Mouse (Mus musculus): ENCODE measurements around the gene Lrriq4. TPM values are rescaled to one million over a fixed set of nuclear protein-coding genes. Genes with fewer than 3 reads are reported as not detected.
"Not testable (repeated sequence)": the region's sequence is repeated elsewhere in the genome, so short reads cannot be mapped to it uniquely, and the experiment has no call there.

Gene Lrriq4
- polyA plus RNA-seq, 1 experiment from 2014 or later, result not detected

DNA sequence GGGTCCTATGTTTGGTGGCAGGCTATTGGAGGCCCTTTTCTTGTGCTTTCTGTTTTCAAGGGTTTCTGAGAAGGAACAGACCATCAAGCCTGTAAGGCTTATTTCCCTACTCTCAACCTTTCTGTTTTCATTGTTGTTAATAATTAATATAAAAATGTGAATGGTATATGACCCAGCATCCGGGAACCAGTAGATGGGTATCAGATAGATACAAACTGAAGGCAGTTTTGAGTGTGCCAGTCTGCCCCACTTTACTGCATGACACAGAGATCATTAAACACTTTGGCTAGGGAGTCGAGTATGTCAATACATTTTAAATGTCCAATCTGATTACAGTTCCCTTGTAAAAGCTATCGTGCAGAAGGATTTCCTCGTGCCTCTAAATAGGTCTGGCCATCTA lies 53.6 kb downstream of the Lrriq4 start:
- Histone ChIP-seq H3K9ac (ENCODE audit: low read length) (no peak overlapping the region), H3K4me2 (ENCODE audit: low read depth, low read length) (no peak overlapping the region), H3K4me1 (ENCODE audit: control insufficient read depth, insufficient read depth, low read length) (no peaks in the 10 kb centered on the region), H3K27ac (ENCODE audit: low read length) (no peak overlapping the region), H3K27me3 (ENCODE audit: control insufficient read depth, insufficient read depth, low read length) (no peaks in the 10 kb centered on the region), H3K4me3 (replicated peaks; ENCODE audit: low read length) (no peak overlapping the region), H3K36me3 (ENCODE audit: control insufficient read depth, insufficient read depth, low read length) (no peaks in the 10 kb centered on the region), H3K9me3 (replicated peaks; ENCODE audit: control insufficient read depth, low read length) (no peaks in the 10 kb centered on the region)
- peak; percentile 63; the same call in 1 of the 2 replicates for ATAC-seq (ENCODE audit: insufficient read depth, low FRiP score)
- WGBS, result 43% methylated on average over 4 of the region's 4 CpGs

DNA sequence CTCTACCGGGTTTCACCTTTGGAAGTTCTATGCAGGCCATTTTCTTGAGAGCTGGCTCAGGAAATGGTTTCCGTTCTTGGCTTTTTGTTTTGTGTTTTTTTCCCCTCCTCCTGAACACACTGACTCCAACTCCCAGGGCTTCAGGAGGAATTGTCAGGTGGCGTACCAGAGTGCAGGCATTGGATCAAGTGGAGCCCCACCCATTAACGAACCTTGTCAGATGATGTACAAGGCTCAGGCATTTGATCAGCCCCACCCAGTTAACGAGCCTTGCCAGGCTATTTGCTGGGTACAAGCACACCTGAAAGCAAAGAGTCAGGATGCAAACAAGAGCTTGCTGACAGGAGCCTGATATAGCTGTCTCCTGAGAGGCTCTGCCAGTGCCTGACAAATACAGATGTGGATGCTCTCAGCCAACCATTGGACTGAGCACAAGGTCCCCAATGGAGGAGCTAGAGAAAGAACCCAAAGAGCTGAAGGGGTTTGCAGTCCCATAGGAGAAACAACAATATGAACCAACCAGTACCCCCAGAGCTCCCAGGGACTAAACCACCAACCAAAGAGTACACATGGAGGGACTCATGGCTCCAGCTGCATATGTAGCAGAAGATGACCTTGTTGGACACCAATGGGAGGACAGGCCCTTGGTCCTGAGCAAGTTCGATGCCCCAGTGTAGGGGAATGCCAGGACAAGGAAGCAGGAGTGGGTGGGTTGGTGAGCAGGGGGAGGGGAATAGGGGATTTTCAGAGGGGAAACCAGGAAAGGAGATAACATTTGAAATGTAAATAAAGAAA lies 55.6 kb downstream of the Lrriq4 start, which contains the start of gene Lrrc31:
Lrrc31 (minus strand) TSS at position 133 of the 795 bp plus-strand sequence.
- H3K9me3 ChIP-seq (replicated peaks; ENCODE audit: control insufficient read depth, low read length); H3K36me3 ChIP-seq (ENCODE audit: control insufficient read depth, insufficient read depth, low read length); H3K27me3 ChIP-seq (ENCODE audit: control insufficient read depth, insufficient read depth, low read length); H3K9ac ChIP-seq (ENCODE audit: low read length); H3K4me2 ChIP-seq (ENCODE audit: low read depth, low read length); H3K27ac ChIP-seq (ENCODE audit: low read length); H3K4me1 ChIP-seq (ENCODE audit: control insufficient read depth, insufficient read depth, low read length): not testable (repeated sequence)
- ATAC-seq (ENCODE audit: insufficient read depth, low FRiP score), result peak; percentile 65; the same call in 1 of the 2 replicates
- 72% methylated on average over 6 of the region's 6 CpGs for WGBS
- H3K4me3 ChIP-seq (replicated peaks; ENCODE audit: low read length), result 0 out of 2 replicates have a peak within 1 kb of the TSS, but pooled peaks have one; percentile 17

DNA sequence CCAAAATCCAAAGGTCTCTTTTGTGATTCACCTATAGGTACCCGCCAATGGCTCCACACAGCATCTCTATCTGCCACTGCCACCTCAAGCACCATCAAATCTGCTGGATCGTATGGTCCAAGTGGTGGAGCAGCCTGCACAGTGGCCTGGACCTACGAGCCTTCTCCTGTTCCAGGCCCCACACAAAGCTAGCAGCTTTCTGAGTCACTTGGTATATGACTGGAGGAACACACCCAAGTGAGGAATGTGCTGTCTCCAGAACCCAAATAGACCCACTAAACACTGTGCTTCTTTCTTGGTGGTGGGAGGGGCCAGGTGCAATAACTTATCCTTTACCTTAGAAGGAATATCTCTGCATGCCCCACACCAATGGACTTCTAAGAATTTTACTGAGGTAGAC lies 61.7 kb downstream of the Lrriq4 start:
- Histone ChIP-seq H3K4me1 (ENCODE audit: control insufficient read depth, insufficient read depth, low read length) (no peaks in the 10 kb centered on the region), H3K4me2 (ENCODE audit: low read depth, low read length) (no peak overlapping the region), H3K27ac (ENCODE audit: low read length) (no peak overlapping the region), H3K27me3 (ENCODE audit: control insufficient read depth, insufficient read depth, low read length) (no peaks in the 10 kb centered on the region), H3K36me3 (ENCODE audit: control insufficient read depth, insufficient read depth, low read length) (no peaks in the 10 kb centered on the region), H3K9me3 (replicated peaks; ENCODE audit: control insufficient read depth, low read length) (no peaks in the 10 kb centered on the region), H3K4me3 (replicated peaks; ENCODE audit: low read length) (no peak overlapping the region), H3K9ac (ENCODE audit: low read length) (no peak overlapping the region)
- 77% methylated on average over 3 of the region's 3 CpGs for WGBS
- no peak for ATAC-seq (ENCODE audit: insufficient read depth, low FRiP score)

DNA sequence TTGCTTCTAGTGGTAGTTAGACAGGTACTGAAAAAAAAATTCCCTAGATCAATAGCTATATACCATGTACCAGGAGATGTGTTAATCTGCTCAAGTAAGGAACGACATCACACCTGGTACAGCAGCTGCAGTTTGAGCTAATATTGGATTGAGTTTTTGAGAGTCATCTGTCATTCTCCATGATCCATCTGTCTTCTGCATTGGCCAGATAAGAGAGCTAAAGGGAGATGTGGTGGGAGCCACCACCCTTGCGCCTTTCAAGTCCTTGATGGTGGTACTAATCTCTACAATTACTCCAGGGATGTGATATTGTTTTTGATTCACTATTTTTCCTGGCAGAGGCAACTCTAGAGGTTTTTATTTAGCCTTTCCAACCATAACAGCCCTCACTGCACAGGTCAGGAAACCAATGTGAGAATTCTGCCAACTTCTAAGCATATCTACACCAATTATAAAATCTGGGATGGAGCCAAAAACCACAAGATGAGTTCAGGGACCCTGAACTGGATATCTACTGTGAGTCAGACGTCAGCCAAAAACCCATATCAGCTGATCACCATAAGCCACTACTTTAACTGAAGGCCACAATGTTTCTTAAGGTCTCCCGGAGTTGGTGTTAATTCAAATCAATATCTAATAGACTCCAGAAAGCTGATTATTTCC lies 62.4 kb downstream of the Lrriq4 start:
- H3K4me3 ChIP-seq (replicated peaks; ENCODE audit: low read length), result no peak overlapping the region
- no peaks in the 10 kb centered on the region for H3K9me3 ChIP-seq (replicated peaks; ENCODE audit: control insufficient read depth, low read length)
- H3K27ac ChIP-seq (ENCODE audit: low read length), result no peak overlapping the region
- no peaks in the 10 kb centered on the region for H3K4me1 ChIP-seq (ENCODE audit: control insufficient read depth, insufficient read depth, low read length)
- ATAC-seq (ENCODE audit: insufficient read depth, low FRiP score), result no peak
- WGBS, result 67% methylated on average over 4 of the region's 4 CpGs
- H3K4me2 ChIP-seq (ENCODE audit: low read depth, low read length), result no peak overlapping the region
- H3K9ac ChIP-seq (ENCODE audit: low read length), result no peak overlapping the region
- H3K36me3 ChIP-seq (ENCODE audit: control insufficient read depth, insufficient read depth, low read length), result no peaks in the 10 kb centered on the region
- H3K27me3 ChIP-seq (ENCODE audit: control insufficient read depth, insufficient read depth, low read length), result no peaks in the 10 kb centered on the region

DNA sequence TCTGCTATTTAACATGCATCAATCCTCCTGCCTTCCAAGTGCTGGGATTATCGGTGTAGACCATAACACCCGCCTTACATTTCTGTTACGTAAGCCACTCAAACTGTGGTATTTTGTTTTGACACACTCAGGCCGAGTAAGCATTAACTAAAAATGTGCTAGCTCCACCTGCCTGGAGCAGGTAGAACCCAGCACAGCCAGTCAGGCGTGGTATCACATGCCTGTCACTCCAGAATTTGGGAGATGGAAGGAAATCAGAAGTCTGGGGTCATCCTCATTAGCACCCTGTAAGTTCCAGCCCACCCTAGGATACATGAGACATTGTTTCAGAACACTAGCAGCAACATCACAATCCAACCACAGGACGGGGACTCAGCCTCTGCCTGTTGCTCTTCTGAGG lies 65.9 kb downstream of the Lrriq4 start:
- WGBS, result 80% methylated on average over 6 of the region's 6 CpGs
- Histone ChIP-seq H3K27ac (ENCODE audit: low read length) (no peak overlapping the region), H3K36me3 (ENCODE audit: control insufficient read depth, insufficient read depth, low read length) (no peaks in the 10 kb centered on the region), H3K4me2 (ENCODE audit: low read depth, low read length) (no peak overlapping the region), H3K27me3 (ENCODE audit: control insufficient read depth, insufficient read depth, low read length) (no peaks in the 10 kb centered on the region), H3K4me3 (replicated peaks; ENCODE audit: low read length) (no peak overlapping the region), H3K9ac (ENCODE audit: low read length) (no peak overlapping the region), H3K4me1 (ENCODE audit: control insufficient read depth, insufficient read depth, low read length) (no peaks in the 10 kb centered on the region), H3K9me3 (replicated peaks; ENCODE audit: control insufficient read depth, low read length) (no peaks in the 10 kb centered on the region)
- ATAC-seq (ENCODE audit: insufficient read depth, low FRiP score), result no peak

DNA sequence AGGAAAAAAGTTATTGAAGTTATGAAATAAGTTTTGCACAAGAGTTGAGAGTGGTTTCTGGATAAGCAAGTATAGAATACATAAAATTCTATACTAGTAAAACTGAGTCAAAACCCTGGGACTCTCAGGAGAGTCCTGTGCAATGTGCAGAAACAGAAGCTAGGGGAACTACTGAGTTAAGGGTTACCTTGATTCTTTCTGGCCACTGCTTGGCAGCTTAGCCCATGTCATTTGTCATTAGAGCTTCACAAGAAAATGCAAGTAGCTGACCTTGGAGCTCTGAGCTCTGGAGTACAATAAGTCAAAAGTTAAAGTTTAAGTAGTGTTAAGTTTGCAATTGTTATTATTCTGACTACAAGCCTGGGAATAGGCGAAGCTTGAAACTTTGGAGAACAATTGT lies 69.0 kb downstream of the Lrriq4 start:
- Histone ChIP-seq H3K27me3 (ENCODE audit: control insufficient read depth, insufficient read depth, low read length) (no peaks in the 10 kb centered on the region), H3K9ac (ENCODE audit: low read length) (no peak overlapping the region), H3K4me1 (ENCODE audit: control insufficient read depth, insufficient read depth, low read length) (no peaks in the 10 kb centered on the region), H3K9me3 (replicated peaks; ENCODE audit: control insufficient read depth, low read length) (no peaks in the 10 kb centered on the region; the same call in 1 of the 2 replicates), H3K36me3 (ENCODE audit: control insufficient read depth, insufficient read depth, low read length) (no peaks in the 10 kb centered on the region), H3K4me2 (ENCODE audit: low read depth, low read length) (no peak overlapping the region), H3K4me3 (replicated peaks; ENCODE audit: low read length) (no peak overlapping the region), H3K27ac (ENCODE audit: low read length) (no peak overlapping the region)
- no peak for ATAC-seq (ENCODE audit: insufficient read depth, low FRiP score)
- 55% methylated on average over 1 of the region's 1 CpGs for WGBS

DNA sequence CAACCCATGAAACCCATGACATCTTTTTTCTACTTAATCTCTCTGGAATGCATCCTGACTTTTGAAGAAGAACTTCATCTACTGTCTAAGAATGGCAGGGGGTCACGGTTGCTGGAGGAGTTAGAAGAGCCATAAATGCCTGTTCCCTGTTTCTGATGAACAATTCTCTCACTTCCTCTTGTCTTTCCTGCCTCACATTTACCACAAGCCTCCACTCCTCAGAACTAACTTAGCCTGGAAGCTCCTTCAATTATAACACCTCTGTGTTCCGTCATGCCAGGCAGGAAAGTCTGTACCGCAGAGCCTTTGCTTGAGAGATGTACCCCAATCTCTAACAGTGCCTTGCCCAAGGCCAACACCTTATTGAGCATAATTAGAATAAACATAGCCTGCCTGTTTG lies 74.3 kb downstream of the Lrriq4 start:
- H3K36me3 ChIP-seq (ENCODE audit: control insufficient read depth, insufficient read depth, low read length), result no peaks in the 10 kb centered on the region
- no peak overlapping the region for H3K4me3 ChIP-seq (replicated peaks; ENCODE audit: low read length)
- ATAC-seq (ENCODE audit: insufficient read depth, low FRiP score), result no peak
- 78% methylated on average over 3 of the region's 3 CpGs for WGBS
- no peak overlapping the region for H3K27ac ChIP-seq (ENCODE audit: low read length)
- no peaks in the 10 kb centered on the region for H3K27me3 ChIP-seq (ENCODE audit: control insufficient read depth, insufficient read depth, low read length)
- no peaks in the 10 kb centered on the region; the same call in 1 of the 2 replicates for H3K9me3 ChIP-seq (replicated peaks; ENCODE audit: control insufficient read depth, low read length)
- no peaks in the 10 kb centered on the region for H3K4me1 ChIP-seq (ENCODE audit: control insufficient read depth, insufficient read depth, low read length)
- H3K4me2 ChIP-seq (ENCODE audit: low read depth, low read length), result no peak overlapping the region
- no peak overlapping the region for H3K9ac ChIP-seq (ENCODE audit: low read length)

Other genes starting within 250 kb of the Lrriq4 start
- gene Mecom, start 96.5 kb upstream of the Lrriq4 start, polyA plus RNA-seq (2015; fragmentation: Nextera tagmentation; extraction: Ambion mirVana), result 57.4 and 64.1 TPM in 2 replicates
- 0.11 and 0.41 TPM in 2 replicates for gene Actrt3, start 44.6 kb upstream of the Lrriq4 start, polyA plus RNA-seq (2015; fragmentation: Nextera tagmentation; extraction: Ambion mirVana)
- gene Mynn, start 42.4 kb upstream of the Lrriq4 start, polyA plus RNA-seq (2015; fragmentation: Nextera tagmentation; extraction: Ambion mirVana), result 28.0 and 28.9 TPM in 2 replicates
- gene Lrrc34, start 3.4 kb downstream of the Lrriq4 start, polyA plus RNA-seq (2015; fragmentation: Nextera tagmentation; extraction: Ambion mirVana), result 0.59 and 0.65 TPM in 2 replicates
- 4.8 and 7.8 TPM in 2 replicates for gene Lrrc31, start 55.3 kb downstream of the Lrriq4 start, polyA plus RNA-seq (2015; fragmentation: Nextera tagmentation; extraction: Ambion mirVana)
- gene Samd7, start 101.8 kb downstream of the Lrriq4 start, polyA plus RNA-seq (2015; fragmentation: Nextera tagmentation; extraction: Ambion mirVana), result not detected in 2 replicates
- 62.8 and 86.1 TPM in 2 replicates for gene Sec62, start 148.4 kb downstream of the Lrriq4 start, polyA plus RNA-seq (2015; fragmentation: Nextera tagmentation; extraction: Ambion mirVana)
- 8.9 and 10.9 TPM in 2 replicates for gene Gpr160, start 211.4 kb downstream of the Lrriq4 start, polyA plus RNA-seq (2015; fragmentation: Nextera tagmentation; extraction: Ambion mirVana)